Mouse (Mus musculus) spleen, adult 2 months (tissue): ENCODE data around the gene Rala. TPM values are rescaled to one million over a fixed set of nuclear protein-coding genes. Genes with fewer than 3 reads are reported as not detected.

Experiments used
- DNase-seq, 2 experiments: peaks; one replicate each; pipeline versions ENCODE4 v3.0.0 to v3.0.0-alpha.2; 2012 to 2021; ENCODE audit warnings: low spot score in 2 of 2, low read depth in 1 of 2
- H3K27ac ChIP-seq: fragments of 200-500 bp; 2 replicates; pipeline ENCODE4 v1.5.1; 2012; ENCODE audit warnings: low read length, inconsistent platforms; ENCODE audit not compliant: insufficient read depth
- H3K27me3 ChIP-seq: fragments of 200-500 bp; 2 replicates; pipeline ENCODE4 v1.6.1; 2012; ENCODE audit warnings: mild to moderate bottlenecking, moderate library complexity, low read length, inconsistent platforms; ENCODE audit not compliant: control insufficient read depth, insufficient read depth
- H3K36me3 ChIP-seq: fragments of 200-500 bp; 2 replicates; pipeline ENCODE4 v1.6.1; 2012; ENCODE audit warnings: mild to moderate bottlenecking, low read length, inconsistent platforms; ENCODE audit not compliant: control insufficient read depth, insufficient read depth
- H3K4me1 ChIP-seq: fragments of 200-500 bp; 2 replicates; pipeline ENCODE4 v1.6.1; 2011; ENCODE audit warnings: inconsistent platforms; ENCODE audit not compliant: control insufficient read depth, insufficient read depth, insufficient read length
- H3K4me3 ChIP-seq: fragments of 200-500 bp; 2 replicates; pipeline ENCODE4 v1.5.1; 2011; ENCODE audit warnings: mild to moderate bottlenecking, inconsistent platforms; ENCODE audit not compliant: insufficient read depth, insufficient read length; ENCODE audit errors: extremely low read depth
- CTCF ChIP-seq: fragments of 200-500 bp; IDR thresholded peaks from 2 replicates; pipeline ENCODE4 v1.5.1; 2011; ENCODE audit warnings: mild to moderate bottlenecking, inconsistent platforms; ENCODE audit not compliant: insufficient read depth, insufficient read length, insufficient replicate concordance; ENCODE audit errors: extremely low read depth
- POLR2A ChIP-seq: fragments of 200-500 bp; IDR thresholded peaks from 2 replicates; pipeline ENCODE4 v1.6.1; 2011; ENCODE audit warnings: low read depth, low read length, inconsistent platforms
- WGBS: fragments of 180-500 bp; shearing (Covaris S2); methylation state at CpG from one replicate; pipeline ENCODE4 v1.1.7; 2018; 5-methylcytosine and 5-hydroxymethylcytosine counted together
- polyA plus RNA-seq: library from polyadenylated mRNA; depleted of rRNA; stranded (reverse); fragments of >200 nt; gene quantifications from 2 replicates; pipeline ENCODE4 v1.2.3, GENCODE M21; 2012; rRNA removed

The Rala gene
- polyA plus RNA-seq, 1 experiment = 7.0 TPM

DNA sequence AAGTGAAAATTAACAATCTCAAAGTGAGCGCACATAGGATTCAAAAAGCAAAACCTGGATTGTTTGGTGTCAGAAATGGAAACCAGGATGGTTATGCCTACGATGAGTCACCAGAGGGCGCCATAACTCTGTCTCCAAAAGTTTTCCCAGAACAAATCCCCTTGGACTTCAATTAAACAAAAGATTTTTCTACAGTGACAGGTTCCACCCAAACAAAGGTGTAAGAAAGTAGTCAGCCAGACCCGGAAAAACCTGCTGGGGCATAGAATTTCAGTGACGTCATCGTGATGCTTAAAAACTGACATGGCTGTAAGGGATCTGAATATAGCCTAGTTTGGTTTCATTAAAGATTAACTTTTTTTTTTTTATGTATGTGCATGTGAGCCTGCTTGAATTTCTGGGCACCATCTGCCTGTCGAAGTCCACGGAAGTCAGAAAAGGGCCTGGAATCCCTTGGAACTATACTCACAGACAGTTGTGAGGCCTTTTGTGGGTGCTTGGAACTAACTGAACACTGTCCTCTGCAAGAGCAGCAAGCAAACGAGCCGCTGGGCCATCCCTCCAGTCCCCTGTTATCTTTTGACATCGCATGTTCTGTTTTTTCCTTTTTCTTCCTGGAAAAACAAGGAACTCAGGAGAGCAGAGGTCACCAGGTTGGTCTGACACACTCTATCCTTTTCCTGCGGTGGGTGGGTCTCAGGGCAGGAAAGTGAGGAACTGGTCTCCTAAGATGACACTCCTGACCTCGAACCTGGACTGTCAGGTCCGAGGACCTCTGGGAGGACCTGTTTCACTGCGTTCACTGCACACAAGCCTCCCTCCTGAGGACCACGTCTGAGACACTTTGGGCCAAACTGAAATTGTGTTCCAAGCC lies 106.2 kb downstream of the Rala start:
- H3K4me1 ChIP-seq = no peaks in the 10 kb centered on the region
- H3K4me3 ChIP-seq = no peak overlapping the region
- no peak for TF ChIP-seq POLR2A
- TF ChIP-seq CTCF = peak; percentile 40; the same call in 1 of the 2 replicates
- H3K27me3 ChIP-seq = no peaks in the 10 kb centered on the region
- 59% methylated on average over 16 of the region's 16 CpGs for WGBS
- DNase-seq = no peak
- H3K27ac ChIP-seq = no peak overlapping the region
- H3K36me3 ChIP-seq = no peaks in the 10 kb centered on the region

DNA sequence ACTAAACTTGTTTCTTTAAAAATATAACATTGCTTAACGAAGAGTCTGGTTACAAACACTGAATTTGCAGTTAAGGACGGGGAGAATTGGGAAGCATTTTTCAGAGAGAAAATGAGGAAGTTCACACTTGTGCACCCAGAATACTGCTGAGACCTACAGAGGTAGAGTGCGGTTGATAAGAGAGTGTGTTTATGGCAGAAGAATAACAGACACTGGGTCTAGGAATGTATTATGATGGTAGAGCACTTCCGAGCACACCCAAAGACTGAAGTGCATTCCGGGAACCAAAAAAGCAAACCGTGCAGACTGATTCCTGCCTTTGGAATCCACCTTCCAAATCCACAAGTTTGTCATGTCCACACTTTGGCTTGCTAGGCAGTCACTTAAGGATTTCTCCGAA lies 107.2 kb downstream of the Rala start:
- Histone ChIP-seq H3K4me1 (no peaks in the 10 kb centered on the region), H3K36me3 (no peaks in the 10 kb centered on the region), H3K27ac (no peak overlapping the region), H3K27me3 (no peaks in the 10 kb centered on the region), H3K4me3 (no peak overlapping the region)
- DNase-seq = no peak
- WGBS = 39% methylated on average over 7 of the region's 7 CpGs
- TF ChIP-seq CTCF (no peak), POLR2A (no peak)

DNA sequence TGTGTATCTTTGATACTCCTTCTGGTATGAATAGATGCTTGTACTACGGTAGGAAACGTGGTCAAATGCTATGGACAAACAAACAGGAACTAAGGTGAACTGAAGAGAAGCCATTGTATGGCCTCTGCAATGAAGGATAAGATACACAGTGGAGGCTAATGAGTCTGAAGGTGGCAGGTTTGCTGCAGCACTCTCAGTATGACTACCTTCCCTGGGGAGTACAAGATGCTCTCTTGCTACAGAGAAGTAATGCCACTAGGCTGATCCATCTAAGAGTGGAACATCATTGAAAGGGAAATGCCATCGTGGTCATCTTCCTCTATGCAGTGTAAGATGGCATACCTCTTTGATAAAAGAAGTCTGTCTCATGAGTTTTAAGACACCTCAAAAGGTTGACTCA lies 111.1 kb downstream of the Rala start:
- DNase-seq = no peak
- H3K36me3 ChIP-seq = no peaks in the 10 kb centered on the region
- WGBS = 69% methylated on average over 3 of the region's 3 CpGs

More for the DNA sequence above, 111.1 kb downstream of the Rala start:
- Histone ChIP-seq H3K27me3 (no peaks in the 10 kb centered on the region), H3K4me1 (no peaks in the 10 kb centered on the region), H3K27ac (no peak overlapping the region), H3K4me3 (no peak overlapping the region)
- TF ChIP-seq POLR2A (no peak), CTCF (no peak)

Other genes starting within 250 kb of the Rala start
- gene Mplkip, start 249.0 kb downstream of the Rala start, polyA plus RNA-seq = 8.0 and 14.5 TPM in 2 replicates
- gene Sugct, start 248.7 kb downstream of the Rala start, polyA plus RNA-seq = 0.18 and 0.34 TPM in 2 replicates
- 43.8 and 80.2 TPM in 2 replicates for gene Cdk13, start 139.1 kb downstream of the Rala start, polyA plus RNA-seq
- 2.3 and 2.7 TPM in 2 replicates for gene Yae1d1, start 49.1 kb upstream of the Rala start, polyA plus RNA-seq